Mouse (Mus musculus): Measurements from ENCODE around the gene Pln. TPM values are rescaled to one million over a fixed set of nuclear protein-coding genes. Genes with fewer than 3 reads are reported as not detected.
A peak's percentile ranks its signal among the peaks of the same experiment; 100 is the strongest.

Gene Pln
- 0.80 and 1.5 TPM in 2 replicates for polyA plus RNA-seq (2014; fragmentation: Nextera tagmentation; extraction: Ambion mirVana)

- Histone ChIP-seq H3K27ac (no peak within 1 kb of the TSS), H3K4me3 (replicated peaks; ENCODE audit: low read length) (no peak within 1 kb of the TSS), H3K4me1 (replicated peaks; ENCODE audit: control insufficient read depth, insufficient read depth, low read length) (no peaks in the 10 kb centered on the region), H3K9me3 (ENCODE audit: control insufficient read depth, low read length) (no peaks in the 10 kb centered on the region), H3K36me3 (replicated peaks; ENCODE audit: control insufficient read depth, insufficient read depth) (no peaks in the 10 kb centered on the region), H3K9ac (no peak within 1 kb of the TSS), H3K27me3 (ENCODE audit: control insufficient read depth, insufficient read depth, low read length) (no peaks in the 10 kb centered on the region), H3K4me2 (replicated peaks) (no peak within 1 kb of the TSS)
- ATAC-seq (ENCODE audit: low FRiP score) (no peak), DNase-seq (ENCODE audit: low spot score) (no peak)
- whole genome bisulfite sequencing = 81% methylated on average over 6 of the region's 6 CpGs
These were observed at the start of gene Pln for GRCm38 (mm10) chr10:53337162-53337923. TSS of gene Pln (plus strand) at chr10:53337667.

DNA sequence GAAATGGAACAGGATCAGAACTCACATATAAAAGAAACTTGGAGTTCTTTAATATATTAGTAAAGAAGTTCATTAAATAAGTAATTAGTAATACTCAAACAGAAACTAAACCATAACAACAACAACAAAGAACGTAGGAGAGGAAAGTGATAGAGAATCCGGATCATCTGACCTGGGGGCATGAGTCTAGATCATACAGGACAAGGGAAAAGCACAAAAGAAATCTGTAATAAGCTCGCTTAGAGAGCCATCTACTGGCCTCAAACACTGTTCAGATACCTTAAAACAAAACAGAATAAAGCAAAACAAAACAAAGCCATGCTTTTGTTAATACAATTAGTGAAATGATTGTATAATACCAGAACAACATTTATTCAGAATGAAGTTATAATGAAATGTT, 31.6 kb upstream of the Pln start:
- no peaks in the 10 kb centered on the region for H3K4me1 ChIP-seq (replicated peaks; ENCODE audit: control insufficient read depth, insufficient read depth, low read length)
- ATAC-seq (ENCODE audit: low FRiP score) = peak; percentile 85
- 25% methylated on average over 3 of the region's 3 CpGs for WGBS
- no peak overlapping the region for H3K27ac ChIP-seq
- H3K4me2 ChIP-seq (replicated peaks) = no peak overlapping the region
- H3K9ac ChIP-seq = no peak overlapping the region
- H3K27me3 ChIP-seq (ENCODE audit: control insufficient read depth, insufficient read depth, low read length) = no peaks in the 10 kb centered on the region
- no peaks in the 10 kb centered on the region for H3K9me3 ChIP-seq (ENCODE audit: control insufficient read depth, low read length)
- H3K4me3 ChIP-seq (replicated peaks; ENCODE audit: low read length) = no peak overlapping the region
- DNase-seq (ENCODE audit: low spot score) = peak; percentile 66
- 0 out of 2 replicates have a peak, but pooled peaks cover 5% of the 10 kb centered on the region for H3K36me3 ChIP-seq (replicated peaks; ENCODE audit: control insufficient read depth, insufficient read depth)

GRCm38 (mm10) chr10:53306674-53307073, 30.8 kb upstream of the Pln start:
- Histone ChIP-seq H3K4me2 (replicated peaks) (no peak overlapping the region), H3K27me3 (ENCODE audit: control insufficient read depth, insufficient read depth, low read length) (no peaks in the 10 kb centered on the region), H3K4me3 (replicated peaks; ENCODE audit: low read length) (no peak overlapping the region), H3K36me3 (replicated peaks; ENCODE audit: control insufficient read depth, insufficient read depth) (no peaks in the 10 kb centered on the region), H3K9me3 (ENCODE audit: control insufficient read depth, low read length) (no peaks in the 10 kb centered on the region), H3K4me1 (replicated peaks; ENCODE audit: control insufficient read depth, insufficient read depth, low read length) (no peaks in the 10 kb centered on the region), H3K9ac (no peak overlapping the region), H3K27ac (no peak overlapping the region)
- DNase-seq (ENCODE audit: low spot score) (no peak), ATAC-seq (ENCODE audit: low FRiP score) (no peak)
- whole genome bisulfite sequencing = 89% methylated on average over 3 of the region's 3 CpGs

GRCm38 (mm10) chr10:53323367-53323766, 14.1 kb upstream of the Pln start:
- no peak for DNase-seq (ENCODE audit: low spot score)
- Histone ChIP-seq H3K9ac (no peak overlapping the region), H3K36me3 (replicated peaks; ENCODE audit: control insufficient read depth, insufficient read depth) (no peaks in the 10 kb centered on the region), H3K9me3 (ENCODE audit: control insufficient read depth, low read length) (no peaks in the 10 kb centered on the region), H3K4me1 (replicated peaks; ENCODE audit: control insufficient read depth, insufficient read depth, low read length) (no peaks in the 10 kb centered on the region), H3K4me3 (replicated peaks; ENCODE audit: low read length) (no peak overlapping the region), H3K27ac (no peak overlapping the region), H3K27me3 (ENCODE audit: control insufficient read depth, insufficient read depth, low read length) (no peaks in the 10 kb centered on the region), H3K4me2 (replicated peaks) (no peak overlapping the region)
- ATAC-seq (ENCODE audit: low FRiP score) = no peak

DNA sequence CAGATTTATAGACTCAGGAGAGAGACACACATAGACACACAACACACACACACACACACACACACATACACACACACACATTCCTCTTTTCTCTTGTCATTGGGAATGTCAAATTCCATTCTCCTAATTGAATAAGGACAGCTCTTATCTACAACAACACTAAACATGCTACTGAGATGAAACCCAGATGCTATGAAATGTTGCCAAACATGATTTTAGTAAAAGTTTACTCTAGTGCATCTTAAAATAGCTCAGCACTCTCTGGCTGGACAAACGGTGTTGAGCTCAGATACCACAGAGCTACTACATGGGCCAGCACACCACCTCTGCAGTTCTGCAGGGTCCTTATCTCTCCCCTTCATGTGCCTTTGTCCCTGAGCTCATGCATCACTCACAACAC, 12.8 kb upstream of the Pln start:
- Histone ChIP-seq H3K36me3 (replicated peaks; ENCODE audit: control insufficient read depth, insufficient read depth) (no peaks in the 10 kb centered on the region), H3K9ac (no peak overlapping the region), H3K4me2 (replicated peaks) (no peak overlapping the region), H3K9me3 (ENCODE audit: control insufficient read depth, low read length) (no peaks in the 10 kb centered on the region), H3K4me3 (replicated peaks; ENCODE audit: low read length) (no peak overlapping the region), H3K4me1 (replicated peaks; ENCODE audit: control insufficient read depth, insufficient read depth, low read length) (no peaks in the 10 kb centered on the region), H3K27ac (no peak overlapping the region), H3K27me3 (ENCODE audit: control insufficient read depth, insufficient read depth, low read length) (no peaks in the 10 kb centered on the region)
- DNase-seq (ENCODE audit: low spot score) (no peak), ATAC-seq (ENCODE audit: low FRiP score) (no peak)
- 74% methylated on average over 1 of the region's 1 CpGs for WGBS

DNA sequence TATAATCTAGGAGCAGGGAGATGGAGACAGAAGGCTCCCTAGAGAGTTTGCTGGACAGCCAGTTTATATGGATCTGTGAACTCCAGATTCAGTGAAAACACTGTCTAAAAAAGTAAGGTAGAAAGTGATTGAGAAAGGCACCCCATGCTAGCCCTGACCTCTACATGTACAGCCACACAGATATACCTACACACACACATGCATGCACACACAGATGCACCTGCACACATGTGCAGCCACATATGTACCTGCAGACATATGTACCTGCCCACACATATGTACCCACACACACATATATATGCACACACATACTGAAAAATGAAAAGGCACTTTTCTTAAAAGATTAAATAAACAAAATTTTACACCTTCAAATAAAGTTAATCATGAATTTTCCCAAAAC, 11.1 kb upstream of the Pln start:
- Histone ChIP-seq H3K9me3 (ENCODE audit: control insufficient read depth, low read length) (no peaks in the 10 kb centered on the region), H3K27me3 (ENCODE audit: control insufficient read depth, insufficient read depth, low read length) (no peaks in the 10 kb centered on the region), H3K4me2 (replicated peaks) (no peak overlapping the region), H3K4me1 (replicated peaks; ENCODE audit: control insufficient read depth, insufficient read depth, low read length) (no peaks in the 10 kb centered on the region), H3K36me3 (replicated peaks; ENCODE audit: control insufficient read depth, insufficient read depth) (no peaks in the 10 kb centered on the region), H3K9ac (no peak overlapping the region), H3K4me3 (replicated peaks; ENCODE audit: low read length) (no peak overlapping the region), H3K27ac (no peak overlapping the region)
- ATAC-seq (ENCODE audit: low FRiP score) (no peak), DNase-seq (ENCODE audit: low spot score) (no peak)

DNA sequence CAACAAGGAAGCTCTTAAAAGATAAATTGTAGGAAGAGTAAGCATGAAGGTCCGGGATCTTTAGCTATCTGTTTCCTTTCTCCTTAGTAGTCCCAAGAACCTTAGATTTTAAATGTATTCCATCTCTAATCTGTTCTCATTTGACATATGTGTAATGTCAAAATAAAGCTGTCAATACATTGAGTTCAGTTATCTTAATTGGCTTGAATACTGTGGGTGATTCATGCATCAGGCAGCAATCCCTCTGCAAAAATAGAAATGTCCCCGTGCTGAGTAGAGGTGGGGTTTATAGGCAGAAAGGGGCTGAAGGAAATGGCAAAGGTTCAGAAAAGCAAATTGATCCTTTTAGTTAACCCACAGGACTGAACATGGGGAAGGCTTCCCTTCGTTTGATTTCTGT, 8.2 kb upstream of the Pln start:
- ATAC-seq (ENCODE audit: low FRiP score) = no peak
- H3K9ac ChIP-seq = no peak overlapping the region
- H3K4me1 ChIP-seq (replicated peaks; ENCODE audit: control insufficient read depth, insufficient read depth, low read length) = no peaks in the 10 kb centered on the region
- H3K27me3 ChIP-seq (ENCODE audit: control insufficient read depth, insufficient read depth, low read length) = no peaks in the 10 kb centered on the region
- no peak overlapping the region for H3K4me3 ChIP-seq (replicated peaks; ENCODE audit: low read length)
- H3K36me3 ChIP-seq (replicated peaks; ENCODE audit: control insufficient read depth, insufficient read depth) = no peaks in the 10 kb centered on the region
- no peaks in the 10 kb centered on the region for H3K9me3 ChIP-seq (ENCODE audit: control insufficient read depth, low read length)
- no peak overlapping the region for H3K27ac ChIP-seq
- 81% methylated on average over 3 of the region's 3 CpGs for WGBS
- no peak overlapping the region for H3K4me2 ChIP-seq (replicated peaks)
- DNase-seq (ENCODE audit: low spot score) = no peak

DNA sequence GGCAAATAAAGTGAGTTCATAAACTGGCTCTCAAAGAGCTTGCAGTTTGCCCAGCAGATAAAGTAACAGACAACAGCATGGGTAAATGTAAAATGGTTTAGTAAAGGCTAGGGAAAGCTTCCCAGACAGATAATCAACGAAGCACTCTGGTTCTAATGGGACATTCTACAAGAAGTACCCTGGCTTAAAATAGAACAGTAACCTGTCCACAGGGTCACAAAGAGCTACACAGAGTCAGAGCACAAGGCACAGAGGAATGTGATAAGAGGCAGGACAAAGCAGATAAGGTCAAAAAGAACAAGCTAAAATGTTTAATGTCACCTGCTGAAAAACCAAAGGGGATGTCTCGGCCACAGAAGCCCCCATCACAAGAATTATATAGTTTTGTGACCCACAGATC, 4.7 kb upstream of the Pln start:
- Histone ChIP-seq H3K4me2 (replicated peaks) (no peak overlapping the region), H3K9me3 (ENCODE audit: control insufficient read depth, low read length) (no peaks in the 10 kb centered on the region), H3K4me1 (replicated peaks; ENCODE audit: control insufficient read depth, insufficient read depth, low read length) (no peaks in the 10 kb centered on the region), H3K27ac (no peak overlapping the region), H3K9ac (no peak overlapping the region), H3K36me3 (replicated peaks; ENCODE audit: control insufficient read depth, insufficient read depth) (no peaks in the 10 kb centered on the region), H3K27me3 (ENCODE audit: control insufficient read depth, insufficient read depth, low read length) (no peaks in the 10 kb centered on the region), H3K4me3 (replicated peaks; ENCODE audit: low read length) (no peak overlapping the region)
- ATAC-seq (ENCODE audit: low FRiP score) (no peak), DNase-seq (ENCODE audit: low spot score) (no peak)
- WGBS = 81% methylated on average over 2 of the region's 2 CpGs

DNA sequence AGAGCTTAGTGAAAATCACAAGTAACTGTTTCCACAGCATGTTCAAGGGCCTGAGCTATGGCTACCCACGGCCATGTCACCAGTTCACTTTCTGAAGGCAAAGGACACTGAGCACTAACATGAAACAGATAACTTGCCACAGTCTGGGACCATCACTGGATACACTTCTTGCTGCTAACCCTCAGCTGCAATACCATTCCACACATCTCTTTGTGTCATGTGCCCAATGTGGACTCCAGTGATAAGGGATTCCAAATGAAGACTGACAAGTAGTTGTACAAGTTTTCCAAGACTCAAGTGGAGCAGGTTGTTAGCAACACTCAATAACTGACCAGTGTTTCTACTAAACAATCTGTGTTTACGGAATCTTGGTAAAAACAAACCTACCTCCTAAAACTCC, 2.2 kb upstream of the Pln start:
- ATAC-seq (ENCODE audit: low FRiP score) = no peak
- H3K4me3 ChIP-seq (replicated peaks; ENCODE audit: low read length) = no peak overlapping the region
- no peaks in the 10 kb centered on the region for H3K9me3 ChIP-seq (ENCODE audit: control insufficient read depth, low read length)
- no peak for DNase-seq (ENCODE audit: low spot score)
- H3K27ac ChIP-seq = no peak overlapping the region
- no peaks in the 10 kb centered on the region for H3K36me3 ChIP-seq (replicated peaks; ENCODE audit: control insufficient read depth, insufficient read depth)
- no peak overlapping the region for H3K4me2 ChIP-seq (replicated peaks)
- H3K9ac ChIP-seq = no peak overlapping the region
- H3K27me3 ChIP-seq (ENCODE audit: control insufficient read depth, insufficient read depth, low read length) = no peaks in the 10 kb centered on the region
- no peaks in the 10 kb centered on the region for H3K4me1 ChIP-seq (replicated peaks; ENCODE audit: control insufficient read depth, insufficient read depth, low read length)
- WGBS = 92% methylated on average over 2 of the region's 2 CpGs

- Histone ChIP-seq H3K9ac (no peak overlapping the region), H3K27me3 (ENCODE audit: control insufficient read depth, insufficient read depth, low read length) (no peaks in the 10 kb centered on the region), H3K4me2 (replicated peaks) (no peak overlapping the region), H3K36me3 (replicated peaks; ENCODE audit: control insufficient read depth, insufficient read depth) (no peaks in the 10 kb centered on the region), H3K4me3 (replicated peaks; ENCODE audit: low read length) (no peak overlapping the region), H3K27ac (no peak overlapping the region), H3K4me1 (replicated peaks; ENCODE audit: control insufficient read depth, insufficient read depth, low read length) (no peaks in the 10 kb centered on the region), H3K9me3 (ENCODE audit: control insufficient read depth, low read length) (no peaks in the 10 kb centered on the region)
- no peak for DNase-seq (ENCODE audit: low spot score)
- 93% methylated on average over 3 of the region's 3 CpGs for WGBS
- no peak for ATAC-seq (ENCODE audit: low FRiP score)
These were observed 1.5 kb upstream of the Pln start for GRCm38 (mm10) chr10:53335974-53336373.

Data from hindbrain, embryonic 14.5 days (tissue).